Mouse (Mus musculus) forebrain, embryonic 15.5 days (tissue): ENCODE data around the gene S1pr4. TPM values are rescaled to one million over a fixed set of nuclear protein-coding genes. Genes with fewer than 3 reads are reported as not detected.
A peak's percentile ranks its signal among the peaks of the same experiment; 100 is the strongest.

Experiments
- ATAC-seq: fragments of 200-750 bp; cut with Nextera tagmentation; replicated peaks from 2 replicates; pipeline ENCODE4 v1.8.0; 2017; ENCODE audit warnings: mild to moderate bottlenecking, moderate TSS enrichment, moderate library complexity
- H3K27ac ChIP-seq: fragments of 300-500 bp; sonication (generic); replicated peaks from 2 replicates; pipeline ENCODE4 v1.5.1; 2015; ENCODE audit warnings: mild to moderate bottlenecking, inconsistent platforms
- H3K27me3 ChIP-seq: fragments of 300-500 bp; sonication (generic); 2 replicates; pipeline ENCODE4 v1.6.1; 2015; ENCODE audit warnings: inconsistent platforms
- H3K36me3 ChIP-seq: fragments of 300-500 bp; sonication (generic); 2 replicates; pipeline ENCODE4 v1.6.1; 2015; ENCODE audit warnings: mild to moderate bottlenecking, inconsistent platforms
- H3K4me1 ChIP-seq: fragments of 300-500 bp; sonication (generic); 2 replicates; pipeline ENCODE4 v1.6.1; 2015; ENCODE audit warnings: inconsistent platforms
- H3K4me2 ChIP-seq: fragments of 300-500 bp; sonication (generic); replicated peaks from 2 replicates; pipeline ENCODE4 v1.6.1; 2015; ENCODE audit warnings: mild to moderate bottlenecking, inconsistent platforms
- H3K4me3 ChIP-seq: fragments of 300-500 bp; sonication (generic); 2 replicates; pipeline ENCODE4 v1.5.1; 2015; ENCODE audit warnings: mild to moderate bottlenecking, inconsistent platforms
- H3K9ac ChIP-seq: fragments of 300-500 bp; sonication (generic); replicated peaks from 2 replicates; pipeline ENCODE4 v1.6.1; 2015; ENCODE audit warnings: mild to moderate bottlenecking, inconsistent platforms
- H3K9me3 ChIP-seq: fragments of 300-500 bp; sonication (generic); 2 replicates; pipeline ENCODE4 v1.6.1; 2016; ENCODE audit warnings: inconsistent platforms
- WGBS: fragments of 180-500 bp; shearing (Covaris S2); methylation state at CpG from one replicate; pipeline ENCODE4 v1.1.7; 2015; ENCODE audit warnings: mixed read lengths; 5-methylcytosine and 5-hydroxymethylcytosine counted together
- polyA plus RNA-seq: library from polyadenylated mRNA; unstranded; fragments of >200 nt; fragmentation: Nextera tagmentation; extraction: Ambion mirVana; gene quantifications from 2 replicates; pipeline ENCODE4 v1.2.1, GENCODE M21; 2015

Gene S1pr4
- polyA plus RNA-seq, 1 experiment from 2014 or later, result 0.73 TPM

DNA sequence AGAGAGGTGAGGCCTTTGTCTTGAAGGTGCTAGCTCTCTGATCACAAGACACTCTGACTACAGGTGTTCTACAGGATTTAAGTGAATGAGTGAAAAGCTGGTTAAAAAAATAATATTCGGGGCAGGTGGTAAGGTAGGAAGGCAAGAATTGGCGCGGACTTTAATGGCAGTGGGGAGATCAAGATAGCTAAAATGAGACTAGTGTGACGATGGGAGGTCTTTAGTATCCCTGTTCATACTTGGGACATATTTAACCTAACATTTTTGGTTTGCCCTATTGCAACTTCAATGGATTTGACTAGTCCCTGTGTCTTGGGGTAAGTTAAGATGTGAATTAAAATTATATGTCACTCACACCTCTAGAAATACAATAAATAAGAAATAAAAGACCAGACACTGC lies 3.0 kb downstream of the S1pr4 start:
- peak overlapping the region; percentile 46 for H3K4me2 ChIP-seq
- no peaks in the 10 kb centered on the region for H3K9me3 ChIP-seq
- H3K4me3 ChIP-seq, result peak overlapping the region; percentile 50
- no peaks in the 10 kb centered on the region for H3K27me3 ChIP-seq
- H3K9ac ChIP-seq, result peak overlapping the region; percentile 60
- H3K4me1 ChIP-seq, result peaks cover 31% of the 10 kb centered on the region
- WGBS, result 21% methylated on average over 4 of the region's 4 CpGs
- 0 out of 2 replicates have a peak, but pooled peaks have one; percentile 0 for ATAC-seq
- peak overlapping the region; percentile 83 for H3K27ac ChIP-seq
- peaks cover 7% of the 10 kb centered on the region; the same call in 1 of the 2 replicates for H3K36me3 ChIP-seq

DNA sequence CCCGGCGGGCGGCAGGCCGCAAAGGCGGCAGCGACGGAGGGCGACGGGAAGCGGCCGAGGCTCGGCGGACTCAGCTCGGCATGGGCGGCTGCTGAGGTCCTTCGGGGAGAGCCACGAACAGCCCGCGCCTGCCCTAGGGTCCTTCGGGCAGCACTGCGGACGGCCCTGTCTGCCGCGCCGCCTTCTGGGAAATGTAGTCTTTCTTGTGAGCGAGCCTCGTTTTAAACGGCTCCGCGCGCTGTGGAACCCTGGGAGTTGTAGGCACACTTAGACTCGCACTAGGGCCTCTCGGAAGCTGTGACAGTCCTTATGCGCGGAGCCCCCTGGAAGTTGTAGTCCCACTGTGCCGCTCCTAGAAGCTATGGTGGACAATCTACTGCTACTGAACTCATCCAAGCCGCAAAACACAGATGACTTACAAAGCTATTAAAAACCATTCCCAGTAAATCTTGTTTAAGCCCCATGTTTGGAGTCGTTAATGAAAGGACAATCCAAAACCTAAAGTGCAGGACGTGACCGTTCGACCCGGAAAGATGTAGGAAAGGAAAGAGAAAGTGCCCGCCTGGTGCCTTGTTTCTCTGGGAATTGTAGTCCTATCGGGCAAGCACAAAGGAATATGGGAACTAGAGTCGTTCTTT lies 3.5 kb downstream of the S1pr4 start, which contains the start of gene Ncln:
Gene Ncln (minus strand): TSS at position 129 of the 638 bp plus-strand sequence.
- H3K36me3 ChIP-seq, result peaks cover 13% of the 10 kb centered on the region
- H3K9me3 ChIP-seq, result no peaks in the 10 kb centered on the region
- peak within 1 kb of the TSS; percentile 83 for H3K27ac ChIP-seq
- peak within 1 kb of the TSS; percentile 89 for H3K4me2 ChIP-seq
- no peaks in the 10 kb centered on the region for H3K27me3 ChIP-seq
- ATAC-seq, result peak; percentile 97
- H3K4me1 ChIP-seq, result peaks cover 31% of the 10 kb centered on the region
- under 1% methylated on average over 45 of the region's 45 CpGs for WGBS
- peak within 1 kb of the TSS; percentile 60 for H3K9ac ChIP-seq
- peak within 1 kb of the TSS; percentile 50 for H3K4me3 ChIP-seq

DNA sequence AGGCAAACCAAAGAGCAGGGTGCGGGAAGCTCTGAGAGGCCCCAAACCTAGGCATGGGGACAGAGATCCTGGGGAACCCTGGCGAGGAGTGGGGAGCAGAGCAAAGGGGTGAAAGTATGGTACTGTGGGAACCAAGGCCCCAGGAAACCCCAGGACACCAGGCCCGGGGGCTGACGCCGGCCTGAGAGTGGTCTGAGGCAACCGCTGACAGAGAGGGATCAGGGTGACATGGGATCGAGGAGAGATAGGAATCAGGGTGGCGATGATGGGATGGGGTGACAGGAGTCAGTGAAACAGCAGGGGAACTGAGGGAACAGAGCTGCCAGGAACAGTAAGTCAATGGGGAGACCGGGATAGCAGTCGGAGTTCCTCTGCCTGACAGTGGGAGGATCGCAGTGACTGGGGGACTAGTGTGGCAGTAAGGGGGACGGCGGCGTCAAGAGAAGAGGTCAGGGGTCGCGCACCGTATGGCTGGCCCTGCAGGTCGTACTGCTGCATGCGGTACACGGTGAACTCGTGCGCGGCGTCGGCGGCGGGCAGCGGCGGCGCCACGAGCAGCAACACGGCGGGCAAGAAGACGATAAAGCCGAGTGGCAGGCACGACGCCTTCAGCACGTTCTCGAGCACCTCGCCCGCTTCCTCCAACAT lies 4.2 kb downstream of the S1pr4 start:
- ATAC-seq, result peak; percentile 29
- H3K4me3 ChIP-seq, result peak overlapping the region; percentile 50
- H3K4me1 ChIP-seq, result peaks cover 31% of the 10 kb centered on the region
- no peaks in the 10 kb centered on the region for H3K27me3 ChIP-seq
- peak overlapping the region; percentile 89 for H3K4me2 ChIP-seq
- WGBS, result 1% methylated on average over 41 of the region's 41 CpGs
- peaks cover 17% of the 10 kb centered on the region for H3K36me3 ChIP-seq
- no peaks in the 10 kb centered on the region for H3K9me3 ChIP-seq
- H3K27ac ChIP-seq, result peak overlapping the region; percentile 34
- peak overlapping the region; percentile 52 for H3K9ac ChIP-seq

DNA sequence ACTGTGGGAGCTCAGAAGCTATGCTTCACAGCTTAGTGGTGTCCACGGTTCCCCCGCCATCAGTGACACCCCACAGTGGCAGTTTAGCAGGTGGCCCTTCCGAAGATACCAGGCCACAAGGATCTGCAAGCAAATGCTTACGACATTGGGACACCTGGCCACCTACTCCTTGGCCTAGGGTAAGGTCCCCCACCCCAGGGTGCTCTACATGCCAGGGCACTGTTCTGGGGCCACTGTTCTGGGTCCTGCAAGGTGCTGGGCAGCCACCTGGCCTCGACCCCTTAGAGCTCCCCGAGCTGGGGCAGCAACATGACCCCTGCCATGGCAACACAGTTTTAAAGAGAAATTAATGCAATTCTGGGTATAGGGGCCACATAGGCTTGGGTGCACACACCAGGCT lies 4.8 kb downstream of the S1pr4 start:
- Histone ChIP-seq H3K4me1 (peaks cover 31% of the 10 kb centered on the region), H3K4me2 (peak overlapping the region; percentile 89), H3K9me3 (no peaks in the 10 kb centered on the region), H3K36me3 (peaks cover 21% of the 10 kb centered on the region), H3K4me3 (peak overlapping the region; percentile 50), H3K9ac (peak overlapping the region; percentile 52), H3K27ac (no peak overlapping the region), H3K27me3 (no peaks in the 10 kb centered on the region)
- no peak for ATAC-seq
- 75% methylated on average over 6 of the region's 6 CpGs for WGBS

DNA sequence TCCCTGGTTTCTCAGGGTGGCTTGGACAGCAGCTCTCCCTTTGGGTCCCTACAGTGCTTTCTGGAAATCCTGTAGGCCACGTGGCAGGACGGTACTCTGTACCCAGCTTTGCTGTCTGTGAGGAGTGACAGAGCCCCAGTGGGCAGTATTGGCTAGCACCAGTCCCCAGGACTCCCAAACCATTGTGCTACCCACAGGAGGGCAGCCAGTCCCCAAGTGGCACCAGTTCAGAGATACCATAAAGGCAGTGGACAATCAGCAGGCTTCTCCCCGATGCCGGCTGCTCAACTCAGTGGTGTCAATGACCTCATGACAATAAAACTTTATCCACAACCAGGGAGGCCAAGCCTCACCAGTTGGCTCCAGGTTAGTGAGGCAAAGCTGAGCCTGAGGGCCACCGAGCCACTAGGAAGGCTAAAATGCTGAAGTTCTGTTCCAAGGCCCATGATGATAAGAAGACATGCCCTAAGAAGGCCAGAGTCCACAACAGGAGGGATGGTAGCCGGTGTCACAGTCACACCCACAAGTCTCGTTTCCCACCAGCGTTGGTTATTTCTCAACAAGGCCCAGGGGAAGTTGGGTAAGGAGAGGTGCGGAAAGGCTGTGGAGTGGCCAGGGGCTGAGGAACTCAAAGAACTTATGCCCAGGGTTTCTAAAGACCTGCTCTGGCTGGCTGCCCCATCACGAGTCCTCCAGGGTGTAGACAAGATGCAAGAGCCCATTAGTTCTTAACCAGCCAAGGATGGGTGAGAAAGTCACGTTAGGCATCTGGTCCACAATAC lies 5.5 kb downstream of the S1pr4 start:
- Histone ChIP-seq H3K36me3 (peaks cover 28% of the 10 kb centered on the region), H3K4me3 (peak overlapping the region; percentile 50), H3K27ac (no peak overlapping the region), H3K9me3 (no peaks in the 10 kb centered on the region), H3K4me1 (peaks cover 31% of the 10 kb centered on the region), H3K27me3 (no peaks in the 10 kb centered on the region), H3K4me2 (peak overlapping the region; percentile 89), H3K9ac (no peak overlapping the region)
- ATAC-seq, result no peak
- WGBS, result 88% methylated on average over 11 of the region's 11 CpGs

DNA sequence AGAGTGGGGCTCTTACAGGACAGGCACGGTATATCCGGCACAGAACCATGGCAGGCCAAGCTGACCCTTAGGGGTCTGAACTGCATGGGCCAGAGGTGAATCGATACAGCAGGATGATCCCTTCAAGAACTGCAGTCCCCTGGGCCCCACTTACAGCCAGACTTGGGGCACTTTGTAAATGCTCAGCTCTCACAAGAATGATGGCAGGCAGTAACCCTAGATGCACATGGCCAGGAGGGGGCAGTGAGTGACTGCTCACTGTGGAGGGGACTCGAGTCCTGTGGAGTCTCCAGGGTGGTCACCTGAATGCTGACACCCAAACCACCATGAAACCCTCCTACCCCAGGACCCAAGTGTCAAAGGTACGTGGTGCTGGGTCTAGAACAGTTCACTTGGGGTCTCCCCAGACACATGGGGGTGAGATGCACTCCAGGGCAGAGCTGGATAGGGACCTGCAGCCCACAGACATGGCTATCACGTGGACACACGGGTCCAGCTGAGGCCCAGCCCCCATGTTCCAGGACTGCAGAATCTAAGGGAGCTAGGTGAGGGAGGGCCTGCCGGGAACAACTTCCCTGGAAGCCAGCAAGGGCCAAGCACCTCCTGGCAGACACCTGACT lies 6.2 kb downstream of the S1pr4 start:
- Histone ChIP-seq H3K27ac (no peak overlapping the region), H3K9me3 (no peaks in the 10 kb centered on the region), H3K9ac (no peak overlapping the region), H3K27me3 (no peaks in the 10 kb centered on the region), H3K4me1 (peaks cover 31% of the 10 kb centered on the region), H3K4me2 (no peak overlapping the region), H3K36me3 (peaks cover 36% of the 10 kb centered on the region), H3K4me3 (no peak overlapping the region)
- ATAC-seq, result no peak
- WGBS, result 85% methylated on average over 8 of the region's 8 CpGs

DNA sequence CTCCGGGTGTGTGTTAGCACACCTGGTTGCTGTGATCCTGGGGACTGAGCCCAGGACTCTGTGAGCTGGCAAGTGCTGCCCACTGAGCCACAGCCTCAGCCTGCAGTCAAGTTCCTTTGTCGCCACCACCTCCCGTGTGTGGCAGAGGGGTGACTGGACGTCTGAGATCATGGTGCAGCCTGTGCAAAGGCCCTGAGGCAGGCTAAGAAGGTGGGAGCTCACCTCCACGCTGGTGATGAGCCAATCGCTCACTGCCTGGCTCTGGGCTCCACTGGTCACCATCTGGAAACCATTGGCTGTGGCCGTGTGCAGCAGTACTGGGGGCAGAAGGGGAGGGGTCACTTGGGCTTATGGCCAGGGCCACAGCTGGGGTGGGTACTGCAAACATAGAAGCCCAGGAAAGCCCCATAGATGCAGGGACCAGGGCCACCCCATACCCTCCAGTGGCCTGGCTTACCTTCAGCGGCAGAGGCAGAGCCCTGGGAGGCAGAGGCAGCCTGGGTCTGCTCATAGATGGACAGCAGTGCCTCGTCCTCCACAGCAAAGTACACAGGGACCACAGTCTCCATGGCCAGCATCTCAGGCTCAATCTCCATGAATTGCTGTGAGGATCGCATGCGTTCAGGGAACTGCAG lies 7.2 kb downstream of the S1pr4 start:
- H3K4me3 ChIP-seq, result no peak overlapping the region
- peaks cover 30% of the 10 kb centered on the region for H3K4me1 ChIP-seq
- no peaks in the 10 kb centered on the region for H3K27me3 ChIP-seq
- ATAC-seq, result no peak
- no peak overlapping the region for H3K9ac ChIP-seq
- H3K4me2 ChIP-seq, result no peak overlapping the region
- no peak overlapping the region for H3K27ac ChIP-seq
- H3K36me3 ChIP-seq, result peaks cover 45% of the 10 kb centered on the region
- 94% methylated on average over 11 of the region's 11 CpGs for WGBS
- H3K9me3 ChIP-seq, result no peaks in the 10 kb centered on the region

DNA sequence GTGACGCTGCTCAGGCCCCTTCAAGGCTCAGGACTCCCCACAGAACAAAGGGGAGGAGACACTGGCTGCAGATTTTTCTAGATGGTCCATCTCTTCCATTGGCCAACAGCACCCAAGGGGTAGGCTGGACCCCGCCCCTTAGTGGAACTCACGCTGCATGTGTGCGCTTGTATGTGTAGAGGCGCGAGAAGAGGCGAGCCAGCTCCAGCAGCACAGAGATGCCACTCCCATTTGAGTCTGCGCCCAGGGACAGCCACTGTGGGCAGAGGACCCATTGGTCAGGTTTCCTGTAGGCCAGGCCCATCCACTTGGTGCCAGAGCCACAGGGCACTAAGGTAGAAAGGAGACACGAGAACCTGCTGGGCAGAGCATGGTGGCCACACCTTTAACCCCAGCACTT lies 8.9 kb downstream of the S1pr4 start:
- 93% methylated on average over 9 of the region's 9 CpGs for WGBS
- no peak overlapping the region for H3K9ac ChIP-seq
- H3K27ac ChIP-seq, result no peak overlapping the region
- peaks cover 58% of the 10 kb centered on the region for H3K36me3 ChIP-seq
- no peaks in the 10 kb centered on the region for H3K9me3 ChIP-seq
- peaks cover 20% of the 10 kb centered on the region for H3K4me1 ChIP-seq
- ATAC-seq, result no peak
- H3K4me2 ChIP-seq, result no peak overlapping the region
- no peaks in the 10 kb centered on the region for H3K27me3 ChIP-seq
- H3K4me3 ChIP-seq, result no peak overlapping the region

DNA sequence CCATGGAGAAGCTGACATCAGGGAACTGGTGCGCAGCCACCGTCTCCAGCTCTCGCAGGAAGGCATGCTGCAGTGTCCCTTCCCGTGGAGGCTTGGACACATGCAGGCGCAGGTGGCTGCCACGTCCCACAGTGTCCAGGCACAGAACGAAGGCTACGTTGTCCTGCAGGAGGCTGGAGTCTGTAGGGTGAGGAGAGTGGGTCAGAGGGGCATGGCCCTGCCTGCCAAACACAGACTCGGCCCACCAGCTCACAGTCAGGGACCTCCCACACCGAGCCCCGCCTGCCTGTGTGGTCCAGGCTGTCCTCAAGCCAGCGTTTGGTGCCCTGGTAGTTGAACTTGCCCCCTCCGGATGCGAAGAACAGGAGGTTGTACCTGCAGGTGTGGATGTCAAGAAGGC lies 10.0 kb downstream of the S1pr4 start:
- Histone ChIP-seq H3K36me3 (peaks cover 58% of the 10 kb centered on the region), H3K9ac (no peak overlapping the region), H3K9me3 (no peaks in the 10 kb centered on the region), H3K27ac (no peak overlapping the region), H3K4me3 (no peak overlapping the region), H3K4me1 (peaks cover 13% of the 10 kb centered on the region), H3K4me2 (no peak overlapping the region), H3K27me3 (no peaks in the 10 kb centered on the region)
- ATAC-seq, result no peak
- 84% methylated on average over 14 of the region's 14 CpGs for WGBS

DNA sequence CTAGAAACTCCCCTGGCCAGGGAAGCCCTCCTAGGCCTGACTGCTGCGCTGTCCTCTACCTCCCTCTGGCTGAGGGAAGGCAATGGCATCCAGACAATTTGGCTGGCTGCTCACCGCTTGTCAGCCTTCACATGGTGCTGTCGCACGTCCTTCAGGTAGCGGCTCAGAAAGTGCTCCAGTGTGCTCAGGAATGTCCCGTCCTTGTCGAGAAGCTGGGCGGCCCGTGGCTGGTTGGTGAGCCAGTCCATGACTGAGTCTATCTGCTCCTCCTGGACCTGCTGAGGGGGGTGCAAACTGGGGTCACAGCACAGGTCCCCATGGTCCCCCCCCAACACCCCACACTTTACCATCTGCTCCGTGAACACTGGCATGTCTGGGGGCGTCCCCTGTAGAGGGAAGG lies 11.9 kb downstream of the S1pr4 start:
- H3K27me3 ChIP-seq, result no peaks in the 10 kb centered on the region
- 88% methylated on average over 11 of the region's 11 CpGs for WGBS
- no peak overlapping the region for H3K4me3 ChIP-seq
- H3K4me2 ChIP-seq, result no peak overlapping the region
- peaks cover 58% of the 10 kb centered on the region for H3K36me3 ChIP-seq
- no peak for ATAC-seq
- peaks cover 8% of the 10 kb centered on the region for H3K4me1 ChIP-seq
- no peak overlapping the region for H3K9ac ChIP-seq
- H3K27ac ChIP-seq, result no peak overlapping the region
- H3K9me3 ChIP-seq, result no peaks in the 10 kb centered on the region

DNA sequence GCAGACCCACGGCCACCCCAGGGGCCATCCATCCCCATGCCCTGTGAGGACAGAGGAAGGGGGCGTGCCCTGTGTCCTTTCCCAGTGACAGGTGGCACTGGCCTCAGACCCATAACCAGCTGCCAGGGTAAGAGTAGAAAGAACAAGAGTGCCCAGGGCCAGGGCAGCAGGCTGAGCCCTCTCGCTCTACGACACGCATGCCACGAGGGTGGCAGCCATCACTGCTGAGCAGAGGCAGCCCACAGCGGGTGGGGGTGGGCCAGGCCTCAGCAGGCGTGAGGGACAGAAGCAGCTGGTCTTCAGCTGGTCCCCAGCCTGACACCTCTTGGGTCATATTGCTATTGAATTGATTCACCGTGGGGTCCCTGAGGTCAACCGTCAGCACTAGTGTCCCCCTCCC lies 13.4 kb downstream of the S1pr4 start:
- Histone ChIP-seq H3K36me3 (peaks cover 46% of the 10 kb centered on the region), H3K4me2 (no peak overlapping the region), H3K4me1 (peaks cover 12% of the 10 kb centered on the region), H3K4me3 (no peak overlapping the region), H3K27ac (no peak overlapping the region), H3K9ac (no peak overlapping the region), H3K27me3 (no peaks in the 10 kb centered on the region), H3K9me3 (no peaks in the 10 kb centered on the region)
- WGBS, result 92% methylated on average over 10 of the region's 10 CpGs
- no peak for ATAC-seq
